Mouse (Mus musculus) hindlimb bud, embryonic 11.5 days (tissue): ENCODE measurements at regions not wholly inside any gene's neighbourhood (a gene's known extent, or its start where the extent isn't known, plus 50 kb on each side); places are given as distances from the start of the nearest gene placed in this dataset.
"Not testable (repeated sequence)": the region's sequence is repeated elsewhere in the genome, so short reads cannot be mapped to it uniquely, and the experiment has no call there.

Experiments used
- DNase-seq: peaks from one replicate; pipeline ENCODE4 v3.0.0-alpha.2; 2012; ENCODE audit warnings: low read depth, low spot score; ENCODE audit errors: extremely low spot score

DNA sequence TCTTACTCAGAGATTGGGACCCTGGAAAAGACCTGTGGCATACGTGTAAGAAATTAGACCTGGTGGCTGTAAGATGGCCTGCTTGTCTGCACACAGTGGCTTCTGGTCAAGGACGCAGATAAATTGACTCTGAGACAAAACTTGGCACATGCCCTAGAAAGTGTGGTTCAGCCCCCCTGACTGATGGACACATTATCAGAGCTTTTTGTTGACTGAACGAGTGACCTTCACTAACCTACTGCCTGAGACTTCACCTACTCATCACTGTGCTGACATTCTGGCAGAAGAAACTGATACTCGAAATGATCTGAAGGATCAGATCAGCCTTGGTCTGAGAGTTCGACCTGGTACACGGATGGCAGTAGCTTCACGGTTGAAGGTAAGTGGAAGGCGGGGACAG lies 330.9 kb upstream of the B430218F22Rik start:
- not testable (repeated sequence) for DNase-seq

DNA sequence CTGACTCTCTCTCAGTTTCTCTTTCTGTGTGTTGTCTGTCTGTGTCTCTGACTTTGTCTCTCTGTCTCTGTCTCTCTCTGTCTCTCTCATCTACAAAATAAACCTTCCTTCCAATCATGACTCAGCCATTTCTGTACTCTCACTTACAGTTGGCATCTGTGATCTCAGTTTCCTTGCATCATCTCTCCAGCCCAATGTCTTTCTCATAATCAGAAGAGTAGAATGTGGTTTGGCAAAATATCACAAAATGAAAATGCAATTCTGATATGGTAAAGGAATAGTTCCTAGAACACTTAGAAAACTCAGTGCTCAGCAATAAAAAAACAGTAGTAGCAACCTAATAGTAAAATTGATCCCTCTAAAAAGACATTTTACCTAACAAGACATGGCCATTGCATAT lies 320.9 kb upstream of the B430218F22Rik start:
- DNase-seq, result no peak

DNA sequence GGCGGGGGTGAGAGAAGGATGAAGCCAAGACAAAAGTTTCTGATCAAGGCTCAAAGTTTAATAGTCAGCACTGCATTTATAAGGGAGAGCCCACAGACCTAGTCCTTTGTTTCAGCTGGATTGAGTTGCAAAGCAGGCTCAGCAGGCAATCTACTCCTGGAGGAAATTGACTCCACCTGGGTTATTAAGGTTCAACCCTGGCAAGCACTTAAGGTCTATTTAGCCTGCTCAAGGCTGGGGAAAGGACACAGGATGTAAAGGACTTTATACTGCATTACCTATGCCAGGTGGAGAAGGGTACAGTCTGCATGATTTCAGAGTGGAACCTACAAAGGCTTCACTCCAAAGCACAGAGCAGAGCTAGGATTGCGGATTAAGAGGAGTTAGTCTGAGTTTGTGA lies 318.4 kb upstream of the B430218F22Rik start:
- DNase-seq, result peak; percentile 37

DNA sequence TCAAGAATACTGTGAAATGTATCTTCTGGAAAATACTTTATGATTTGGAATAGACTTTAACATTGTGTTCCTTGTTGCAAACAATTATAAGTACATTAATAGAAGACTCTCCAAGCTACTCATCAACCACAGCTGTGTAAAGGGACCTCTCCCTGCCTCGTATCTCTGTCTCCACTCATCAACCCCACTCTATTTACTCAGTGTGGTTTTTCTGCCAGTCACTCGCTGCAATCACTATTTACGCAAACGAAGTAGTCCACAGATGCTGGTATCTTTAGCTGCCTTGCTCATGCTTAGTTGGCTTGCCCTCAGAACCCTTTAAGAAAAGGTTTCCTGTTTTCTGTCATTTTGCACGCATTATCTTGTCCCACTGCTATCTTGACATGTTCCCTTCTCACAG lies 300.1 kb upstream of the B430218F22Rik start:
- DNase-seq, result no peak

DNA sequence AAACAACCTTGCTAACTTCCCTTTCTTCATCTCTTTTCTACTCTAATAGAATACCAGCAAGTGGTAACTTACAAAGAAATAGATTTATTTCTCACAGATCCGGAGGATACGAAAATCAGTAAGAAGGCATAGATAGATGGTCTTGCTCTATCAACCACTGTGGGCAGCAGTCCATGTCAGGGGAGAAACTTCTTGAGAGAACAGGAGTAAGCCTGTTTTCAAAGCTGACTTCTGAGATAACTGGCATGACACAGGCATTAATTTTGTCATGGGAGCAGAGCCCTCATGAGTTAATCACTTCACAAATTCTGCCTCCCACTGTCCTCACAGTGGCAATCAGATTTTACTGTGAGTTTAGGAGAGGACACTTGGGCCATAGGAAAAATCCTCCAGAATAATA lies 299.5 kb upstream of the B430218F22Rik start:
- DNase-seq, result no peak

DNA sequence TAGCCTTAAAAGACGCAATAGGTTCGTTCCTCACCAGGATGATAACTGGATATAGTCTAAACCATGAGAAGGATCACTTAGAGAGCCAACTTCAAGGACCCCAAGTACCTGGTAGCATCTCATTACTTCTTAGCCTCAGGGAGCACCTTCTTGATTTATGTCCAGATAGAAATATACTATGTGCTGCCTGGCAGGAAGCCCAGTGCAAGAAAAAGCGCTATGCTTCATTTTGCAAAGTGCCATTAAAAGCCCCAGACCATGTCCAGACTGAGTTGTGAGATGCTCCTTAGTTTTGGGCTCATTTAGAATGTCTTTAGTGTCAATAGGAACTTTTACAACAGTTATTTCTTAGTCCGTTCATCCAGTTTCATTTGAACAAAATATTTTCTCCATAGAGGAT lies 298.3 kb upstream of the B430218F22Rik start:
- no peak for DNase-seq

DNA sequence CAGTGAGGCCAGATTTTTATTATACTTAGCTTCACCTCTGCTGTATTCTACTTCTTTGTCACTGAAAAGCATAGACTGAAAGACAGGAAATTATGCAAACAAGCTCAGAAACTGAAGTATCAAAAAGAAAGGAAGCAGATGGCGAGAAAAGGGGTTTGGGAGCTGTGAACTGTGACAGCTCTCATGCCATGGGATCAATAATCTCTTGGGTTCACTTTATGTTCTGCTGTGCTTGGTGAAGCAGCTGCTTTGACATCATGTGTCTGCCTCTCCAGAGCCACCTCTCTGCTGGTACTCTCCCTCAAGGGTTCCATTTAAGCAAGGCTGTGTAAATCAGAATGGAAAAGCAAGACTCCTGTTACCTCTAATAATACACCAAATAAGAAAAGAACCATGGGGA lies 291.3 kb upstream of the B430218F22Rik start:
- no peak for DNase-seq
